Mouse (Mus musculus) lung, adult 2 months (tissue): ENCODE measurements around the gene Cdh24.

Experiments used
- CTCF ChIP-seq: fragments of 200-500 bp; IDR thresholded peaks from 2 replicates; pipeline ENCODE4 v1.5.1; 2011; ENCODE audit warnings: mild to moderate bottlenecking, low read length, control low read depth; ENCODE audit not compliant: insufficient read depth
- POLR2A ChIP-seq: fragments of 200-500 bp; IDR thresholded peaks from 2 replicates; pipeline ENCODE4 v1.6.1; 2011; ENCODE audit warnings: low read depth, mild to moderate bottlenecking, control low read depth, low read length, borderline replicate concordance; ENCODE audit errors: extremely low read depth

- TF ChIP-seq CTCF (peak; percentile 43; the same call in 1 of the 2 replicates), POLR2A (no peak)
Observed at GRCm38 (mm10) chr14:54594055-54594454, 47.1 kb downstream of the Cdh24 start.
